Mouse (Mus musculus) spleen, adult 2 months (tissue): ENCODE data around the gene Polm. TPM values are rescaled to one million over a fixed set of nuclear protein-coding genes. Genes with fewer than 3 reads are reported as not detected.

Source experiments
- DNase-seq, 2 experiments: peaks; one replicate each; pipeline versions ENCODE4 v3.0.0 to v3.0.0-alpha.2; 2012 to 2021; ENCODE audit warnings: low spot score in 2 of 2, low read depth in 1 of 2
- H3K27ac ChIP-seq: fragments of 200-500 bp; 2 replicates; pipeline ENCODE4 v1.5.1; 2012; ENCODE audit warnings: low read length, inconsistent platforms; ENCODE audit not compliant: insufficient read depth
- H3K27me3 ChIP-seq: fragments of 200-500 bp; 2 replicates; pipeline ENCODE4 v1.6.1; 2012; ENCODE audit warnings: mild to moderate bottlenecking, moderate library complexity, low read length, inconsistent platforms; ENCODE audit not compliant: control insufficient read depth, insufficient read depth
- H3K36me3 ChIP-seq: fragments of 200-500 bp; 2 replicates; pipeline ENCODE4 v1.6.1; 2012; ENCODE audit warnings: mild to moderate bottlenecking, low read length, inconsistent platforms; ENCODE audit not compliant: control insufficient read depth, insufficient read depth
- H3K4me1 ChIP-seq: fragments of 200-500 bp; 2 replicates; pipeline ENCODE4 v1.6.1; 2011; ENCODE audit warnings: inconsistent platforms; ENCODE audit not compliant: control insufficient read depth, insufficient read depth, insufficient read length
- H3K4me3 ChIP-seq: fragments of 200-500 bp; 2 replicates; pipeline ENCODE4 v1.5.1; 2011; ENCODE audit warnings: mild to moderate bottlenecking, inconsistent platforms; ENCODE audit not compliant: insufficient read depth, insufficient read length; ENCODE audit errors: extremely low read depth
- CTCF ChIP-seq: fragments of 200-500 bp; IDR thresholded peaks from 2 replicates; pipeline ENCODE4 v1.5.1; 2011; ENCODE audit warnings: mild to moderate bottlenecking, inconsistent platforms; ENCODE audit not compliant: insufficient read depth, insufficient read length, insufficient replicate concordance; ENCODE audit errors: extremely low read depth
- POLR2A ChIP-seq: fragments of 200-500 bp; IDR thresholded peaks from 2 replicates; pipeline ENCODE4 v1.6.1; 2011; ENCODE audit warnings: low read depth, low read length, inconsistent platforms
- WGBS: fragments of 180-500 bp; shearing (Covaris S2); methylation state at CpG from one replicate; pipeline ENCODE4 v1.1.7; 2018; 5-methylcytosine and 5-hydroxymethylcytosine counted together
- polyA plus RNA-seq: library from polyadenylated mRNA; depleted of rRNA; stranded (reverse); fragments of >200 nt; gene quantifications from 2 replicates; pipeline ENCODE4 v1.2.3, GENCODE M21; 2012

Polm gene
- polyA plus RNA-seq, 1 experiment: 62.5 TPM

DNA sequence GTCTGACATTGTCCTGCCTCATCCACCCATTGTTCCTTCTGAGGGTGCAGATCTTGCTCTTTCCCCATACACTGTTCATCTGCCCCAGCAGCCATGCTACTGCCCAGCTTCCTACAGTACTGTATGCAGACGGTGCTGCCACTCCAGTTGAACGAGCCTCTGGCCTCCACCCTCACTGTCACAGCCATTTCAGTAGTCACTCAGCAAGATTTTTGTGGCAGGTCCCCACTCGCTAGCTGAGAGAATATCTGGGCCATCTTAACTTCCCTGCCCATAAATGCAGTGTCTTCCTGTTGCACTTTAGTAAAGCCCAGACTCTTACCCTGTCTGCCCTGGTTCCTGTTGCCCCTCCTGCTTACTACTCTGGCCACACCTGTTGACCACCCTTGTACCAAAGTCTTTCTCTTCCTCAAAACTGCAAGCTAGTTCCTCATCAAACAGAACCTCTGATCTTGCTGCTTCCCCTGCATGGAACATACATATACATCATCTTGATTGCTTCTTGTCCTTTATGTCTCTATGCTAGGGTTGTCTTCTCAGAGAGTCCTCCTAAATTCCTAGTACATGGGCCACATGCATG, 48.0 kb downstream of the Polm start:
- no peak; the same call in 1 of the 2 replicates for TF ChIP-seq POLR2A
- TF ChIP-seq CTCF: no peak
- Histone ChIP-seq H3K4me3 (peak overlapping the region; percentile 97), H3K36me3 (peaks cover 20% of the 10 kb centered on the region), H3K27ac (peak overlapping the region; percentile 99), H3K27me3 (no peaks in the 10 kb centered on the region), H3K4me1 (peaks cover 14% of the 10 kb centered on the region; the same call in 1 of the 2 replicates)
- DNase-seq: peak; percentile 53
- WGBS: 14% methylated on average over 3 of the region's 3 CpGs

DNA sequence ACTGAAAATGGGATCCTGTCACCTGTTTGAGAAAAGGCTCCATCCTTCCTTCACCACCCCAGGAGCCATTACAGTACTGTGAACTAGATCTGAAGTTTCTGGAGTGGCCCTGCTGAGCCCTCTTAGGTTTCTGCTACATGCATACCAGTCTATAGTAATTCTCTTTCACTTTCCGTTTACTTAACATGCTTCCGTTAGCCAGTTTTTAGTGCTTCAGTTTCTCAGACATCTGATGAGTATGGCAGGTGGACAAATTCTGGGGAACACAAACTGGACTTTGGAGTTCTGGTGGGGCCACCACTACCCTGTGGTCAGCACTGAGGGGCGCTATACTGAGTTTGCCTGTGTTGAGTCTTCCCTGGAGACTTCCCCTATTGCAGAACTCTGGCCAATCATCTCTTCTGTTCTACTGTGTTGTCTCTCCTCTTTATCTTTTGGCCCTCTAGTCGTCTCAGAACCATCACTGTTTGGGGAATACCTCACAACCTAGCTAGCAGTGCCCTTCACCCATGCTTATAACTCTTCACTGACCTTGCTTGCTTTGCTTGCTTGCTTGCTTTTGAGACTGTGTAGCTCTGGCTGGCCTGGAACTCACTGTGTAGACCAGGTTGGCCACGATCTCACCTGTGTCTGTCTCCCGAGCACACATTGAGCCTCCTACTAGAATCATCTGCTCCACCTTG, 48.6 kb downstream of the Polm start:
- WGBS: 24% methylated on average over 6 of the region's 6 CpGs
- DNase-seq: peak in 1 of 2 experiments; percentile 25
- Histone ChIP-seq H3K4me1 (peaks cover 14% of the 10 kb centered on the region; the same call in 1 of the 2 replicates), H3K27ac (peak overlapping the region; percentile 99), H3K36me3 (peaks cover 16% of the 10 kb centered on the region), H3K4me3 (peak overlapping the region; percentile 97), H3K27me3 (no peaks in the 10 kb centered on the region)
- TF ChIP-seq CTCF (no peak), POLR2A (no peak)

- Histone ChIP-seq H3K27me3 (no peaks in the 10 kb centered on the region), H3K4me3 (peak within 1 kb of the TSS; percentile 97), H3K4me1 (peaks cover 14% of the 10 kb centered on the region; the same call in 1 of the 2 replicates), H3K27ac (peak within 1 kb of the TSS; percentile 99), H3K36me3 (peaks cover 12% of the 10 kb centered on the region)
- WGBS: under 1% methylated on average over 69 of the region's 74 CpGs
- DNase-seq: peak; percentile 94 to 96
- peak; percentile 76 for TF ChIP-seq CTCF
- peak; percentile 80 for TF ChIP-seq POLR2A
Measured at GRCm38 (mm10) chr11:5788056-5789014, 49.5 kb downstream of the Polm start, which contains the start of gene Dbnl. Gene Dbnl (plus strand): TSS chr11:5788488.

GRCm38 (mm10) chr11:5787671-5788055, 50.2 kb downstream of the Polm start:
- Histone ChIP-seq H3K4me3 (peak overlapping the region; percentile 97), H3K27me3 (no peaks in the 10 kb centered on the region), H3K27ac (peak overlapping the region; percentile 82), H3K36me3 (peaks cover 10% of the 10 kb centered on the region), H3K4me1 (peaks cover 14% of the 10 kb centered on the region; the same call in 1 of the 2 replicates)
- TF ChIP-seq CTCF (no peak), POLR2A (no peak)
- 24% methylated on average over 8 of the region's 8 CpGs for WGBS
- DNase-seq: no peak

- Histone ChIP-seq H3K4me3 (no peak overlapping the region), H3K27ac (no peak overlapping the region), H3K4me1 (peaks cover 10% of the 10 kb centered on the region; the same call in 1 of the 2 replicates), H3K27me3 (no peaks in the 10 kb centered on the region), H3K36me3 (no peaks in the 10 kb centered on the region)
- TF ChIP-seq CTCF (no peak), POLR2A (no peak)
- DNase-seq: no peak
Measured at GRCm38 (mm10) chr11:5785732-5786131, 52.1 kb downstream of the Polm start.

- H3K27ac ChIP-seq: no peak overlapping the region
- H3K36me3 ChIP-seq: no peaks in the 10 kb centered on the region
- 76% methylated on average over 8 of the region's 8 CpGs for WGBS
- H3K4me3 ChIP-seq: no peak overlapping the region
- no peak for TF ChIP-seq POLR2A
- TF ChIP-seq CTCF: no peak
- no peaks in the 10 kb centered on the region for H3K27me3 ChIP-seq
- no peak for DNase-seq
- H3K4me1 ChIP-seq: peaks cover 2% of the 10 kb centered on the region; the same call in 1 of the 2 replicates
Measured at GRCm38 (mm10) chr11:5782199-5782944, 55.4 kb downstream of the Polm start.
